Mouse (Mus musculus) right cerebral cortex, postnatal 10 days (tissue): ENCODE measurements at regions not wholly inside any gene's neighbourhood (a gene's known extent, or its start where the extent isn't known, plus 50 kb on each side); places are given as distances from the start of the nearest gene placed in this dataset.
A peak's percentile ranks its signal among the peaks of the same experiment; 100 is the strongest.

Experiments used
- DNase-seq, 2 experiments: peaks; one replicate each; pipeline ENCODE4 v3.0.0; 2021; ENCODE audit warnings: low spot score in 2 of 2

DNA sequence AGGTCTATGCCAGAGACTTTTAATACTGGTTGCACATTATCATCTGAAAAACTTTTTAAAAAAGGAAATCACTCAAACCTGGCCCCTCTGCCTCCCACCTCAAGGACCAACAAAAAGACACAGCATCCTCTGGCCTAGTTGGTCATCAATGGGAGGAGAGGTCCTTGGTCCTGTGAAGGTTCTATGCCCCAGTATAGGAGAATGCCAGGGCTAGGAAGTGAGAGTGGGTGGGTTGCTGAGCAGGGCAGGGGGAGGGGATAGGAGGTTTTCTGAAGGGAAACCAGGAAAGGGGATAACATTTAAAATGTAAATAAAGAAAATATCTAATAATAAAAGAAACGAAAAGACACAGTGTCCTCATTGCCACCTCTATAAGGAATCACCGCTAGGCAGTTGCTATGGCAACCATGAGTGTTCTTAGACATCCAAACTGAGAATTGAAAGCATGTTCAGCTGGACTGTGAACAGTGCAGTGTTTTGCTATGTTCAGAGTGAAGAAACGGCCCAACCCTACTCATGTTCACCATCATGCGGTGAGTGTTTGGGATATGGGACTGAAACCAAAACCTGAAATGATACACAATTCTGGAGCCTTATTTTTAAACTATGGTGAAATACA, 82.5 kb upstream of the 4933402D24Rik start:
- peak in 1 of 2 experiments; percentile 63 for DNase-seq

GRCm38 (mm10) chr1:63850262-63850661, 81.2 kb upstream of the 4933402D24Rik start:
- no peak for DNase-seq

DNA sequence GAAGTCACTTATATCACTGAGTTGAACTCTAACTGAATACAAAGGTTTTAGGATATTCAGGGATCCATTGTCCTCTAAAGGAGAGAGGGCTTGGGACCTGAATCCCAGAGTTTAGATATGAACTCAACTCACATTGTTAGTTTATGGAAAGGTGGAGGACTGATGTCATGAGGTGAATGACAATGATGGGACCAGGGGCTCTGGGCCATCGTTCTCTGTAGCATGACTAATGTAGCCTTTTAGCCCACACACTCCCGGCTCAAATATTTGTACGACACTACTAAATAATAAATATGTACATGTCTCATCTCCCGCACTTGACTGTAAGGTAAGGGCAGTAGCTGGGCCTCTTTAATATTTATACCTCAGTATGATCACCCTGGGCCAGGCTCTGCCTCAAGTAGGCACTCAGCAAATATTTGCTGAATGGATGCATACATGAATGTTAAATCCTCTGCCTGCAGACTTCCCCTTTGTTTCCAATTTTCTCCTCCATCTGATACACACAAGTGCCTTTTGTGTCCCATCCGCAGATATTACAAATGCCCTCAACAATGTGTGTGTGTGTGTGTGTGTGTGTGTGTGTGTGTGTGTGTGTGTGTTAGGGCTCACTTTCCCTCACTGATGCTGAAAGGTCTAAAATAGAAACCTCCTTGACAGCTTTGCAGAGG, 59.2 kb upstream of the 4933402D24Rik start:
- no peak for DNase-seq

- no peak for DNase-seq
Observed at GRCm38 (mm10) chr1:63820614-63821270, 51.7 kb upstream of the 4933402D24Rik start.

DNA sequence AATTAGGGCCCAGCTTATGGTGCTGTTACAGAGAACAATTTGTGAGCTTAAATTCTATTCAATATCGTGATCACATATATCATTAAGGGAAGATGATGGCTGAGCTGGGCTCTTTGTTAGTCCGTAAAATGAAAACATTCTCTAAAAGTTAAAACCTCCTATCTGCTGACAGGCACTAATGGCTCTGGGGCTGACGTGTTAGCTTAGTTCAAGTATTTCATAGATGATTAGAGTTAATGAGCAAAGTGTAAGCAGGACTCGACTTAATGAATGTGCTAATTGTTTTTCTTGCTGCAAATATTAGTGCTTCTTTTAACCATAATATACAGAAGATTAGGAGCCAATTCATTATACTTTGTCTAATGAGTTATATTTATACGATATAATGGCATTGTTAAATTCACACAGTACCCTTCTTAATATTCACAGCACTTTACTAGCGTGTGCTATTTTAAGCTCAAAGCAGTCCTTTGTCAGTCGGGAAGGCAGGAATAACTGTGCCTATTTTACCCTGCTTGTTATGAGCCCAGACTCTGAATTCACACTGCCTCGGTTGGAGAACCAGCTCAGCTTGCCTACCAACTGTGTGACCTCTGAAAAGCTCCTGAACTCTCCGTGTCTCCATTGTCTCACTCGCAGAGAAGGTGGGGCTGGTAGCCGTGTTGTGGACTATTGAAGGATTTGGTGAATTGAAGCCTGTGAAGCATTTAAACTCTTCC, 50.6 kb upstream of the 4933402D24Rik start:
- DNase-seq = peak; percentile 50 to 64
